Mouse (Mus musculus) ES-Bruce4 (cell line): Measurements from ENCODE around the gene Ctbp1. TPM values are rescaled to one million over a fixed set of nuclear protein-coding genes. Genes with fewer than 3 reads are reported as not detected.

Source experiments
- H3K27ac ChIP-seq: 2 replicates; pipeline ENCODE4 v1.5.1; 2012; ENCODE audit warnings: low read length, inconsistent platforms; ENCODE audit not compliant: insufficient read depth
- H3K27me3 ChIP-seq: 2 replicates; pipeline ENCODE4 v1.6.1; 2012; ENCODE audit warnings: mild to moderate bottlenecking, low read length, inconsistent platforms; ENCODE audit not compliant: control insufficient read depth, poor library complexity, insufficient read depth, severe bottlenecking
- H3K36me3 ChIP-seq: 2 replicates; pipeline ENCODE4 v1.6.1; 2012; ENCODE audit warnings: inconsistent platforms, mild to moderate bottlenecking, low read length, moderate library complexity; ENCODE audit not compliant: control insufficient read depth, poor library complexity, insufficient read depth, severe bottlenecking
- H3K4me1 ChIP-seq: one replicate; pipeline ENCODE4 v1.8.1; 2011; ENCODE audit warnings: low read length; ENCODE audit not compliant: control insufficient read depth, insufficient read depth
- H3K4me3 ChIP-seq: 2 replicates; pipeline ENCODE4 v1.5.1; 2011; ENCODE audit warnings: low read depth, mild to moderate bottlenecking, low read length
- H3K9ac ChIP-seq: 2 replicates; pipeline ENCODE4 v1.6.1; 2012; ENCODE audit warnings: low read depth, mild to moderate bottlenecking, inconsistent platforms; ENCODE audit not compliant: poor library complexity, severe bottlenecking
- H3K9me3 ChIP-seq: replicated peaks from 2 replicates; pipeline ENCODE4 v1.6.1; 2012; ENCODE audit warnings: mild to moderate bottlenecking, low read length, inconsistent platforms; ENCODE audit not compliant: control insufficient read depth, poor library complexity, insufficient read depth, severe bottlenecking
- CTCF ChIP-seq: IDR thresholded peaks from one replicate; pipeline ENCODE4 v1.8.1; 2011; ENCODE audit warnings: low read depth, low read length
- EP300 ChIP-seq: IDR thresholded peaks from 2 replicates; pipeline ENCODE4 v1.6.1; 2011; ENCODE audit warnings: low read depth, low read length; ENCODE audit not compliant: insufficient read depth
- POLR2A ChIP-seq: IDR thresholded peaks from one replicate; pipeline ENCODE4 v1.8.1; 2011; ENCODE audit warnings: low read length; ENCODE audit not compliant: insufficient read depth
- polyA plus RNA-seq: library from polyadenylated mRNA; stranded (reverse); fragments of >200 nt; gene quantifications from 2 replicates; pipeline ENCODE4 v1.2.4, GENCODE M21; 2011; ENCODE audit warnings: low read depth; ENCODE audit not compliant: missing spikeins, insufficient read depth, insufficient read length

The Ctbp1 gene
- 61.0 and 68.5 TPM in 2 replicates for polyA plus RNA-seq

- Histone ChIP-seq H3K4me1 (peaks cover 2% of the 10 kb centered on the region), H3K27me3 (no peaks in the 10 kb centered on the region), H3K9ac (peak within 1 kb of the TSS; percentile 75), H3K9me3 (no peaks in the 10 kb centered on the region), H3K36me3 (no peaks in the 10 kb centered on the region), H3K27ac (peak within 1 kb of the TSS; percentile 32), H3K4me3 (peak within 1 kb of the TSS; percentile 86)
- 0 out of 2 replicates have a peak, but pooled peaks have one; percentile 12 for TF ChIP-seq EP300
- no peak for TF ChIP-seq POLR2A
- TF ChIP-seq CTCF, result peak; percentile 10
Observed at GRCm38 (mm10) chr5:33274953-33275454, at the start of gene Ctbp1. TSS of gene Ctbp1 (minus strand) at chr5:33274994.

GRCm38 (mm10) chr5:33324491-33324890, 49.7 kb upstream of the Ctbp1 start:
- TF ChIP-seq CTCF (no peak), EP300 (no peak), POLR2A (no peak)
- Histone ChIP-seq H3K9ac (no peak overlapping the region), H3K4me3 (no peak overlapping the region), H3K9me3 (peaks cover 12% of the 10 kb centered on the region), H3K27me3 (peaks cover 3% of the 10 kb centered on the region; the same call in 1 of the 2 replicates), H3K4me1 (peaks cover 2% of the 10 kb centered on the region), H3K36me3 (no peaks in the 10 kb centered on the region), H3K27ac (no peak overlapping the region)

GRCm38 (mm10) chr5:33312192-33312591, 37.4 kb upstream of the Ctbp1 start:
- Histone ChIP-seq H3K27me3 (no peaks in the 10 kb centered on the region), H3K36me3 (no peaks in the 10 kb centered on the region), H3K9me3 (no peaks in the 10 kb centered on the region), H3K4me1 (no peaks in the 10 kb centered on the region), H3K27ac (no peak overlapping the region), H3K4me3 (no peak overlapping the region), H3K9ac (no peak overlapping the region)
- TF ChIP-seq CTCF (no peak), EP300 (no peak), POLR2A (no peak)

GRCm38 (mm10) chr5:33310704-33311462, 36.1 kb upstream of the Ctbp1 start:
- Histone ChIP-seq H3K9me3 (no peaks in the 10 kb centered on the region), H3K4me3 (no peak overlapping the region)
- TF ChIP-seq POLR2A (peak; percentile 44), EP300 (no peak)

GRCm38 (mm10) chr5:33301801-33302200, 27.0 kb upstream of the Ctbp1 start:
- Histone ChIP-seq H3K36me3 (no peaks in the 10 kb centered on the region), H3K27me3 (no peaks in the 10 kb centered on the region), H3K27ac (no peak overlapping the region), H3K9me3 (no peaks in the 10 kb centered on the region), H3K4me1 (no peaks in the 10 kb centered on the region), H3K9ac (no peak overlapping the region), H3K4me3 (no peak overlapping the region)
- TF ChIP-seq POLR2A (no peak), CTCF (no peak), EP300 (no peak)

More at GRCm38 (mm10) chr5:33310704-33311462, 36.1 kb upstream of the Ctbp1 start:
- Histone ChIP-seq H3K9ac (no peak overlapping the region), H3K27me3 (no peaks in the 10 kb centered on the region), H3K27ac (no peak overlapping the region), H3K4me1 (no peaks in the 10 kb centered on the region), H3K36me3 (no peaks in the 10 kb centered on the region)

GRCm38 (mm10) chr5:33297164-33297563, 22.4 kb upstream of the Ctbp1 start:
- H3K27ac ChIP-seq, result no peak overlapping the region
- no peaks in the 10 kb centered on the region for H3K9me3 ChIP-seq
- no peak overlapping the region for H3K9ac ChIP-seq
- H3K36me3 ChIP-seq, result no peaks in the 10 kb centered on the region
- no peaks in the 10 kb centered on the region; the same call in 1 of the 2 replicates for H3K27me3 ChIP-seq
- H3K4me3 ChIP-seq, result no peak overlapping the region
- H3K4me1 ChIP-seq, result no peaks in the 10 kb centered on the region
- TF ChIP-seq CTCF (peak; percentile 56), POLR2A (no peak)
